Mouse (Mus musculus) megakaryocyte, embryonic 14.5 days (primary cell): Measurements from ENCODE around the gene Zcwpw1. TPM values are rescaled to one million over a fixed set of nuclear protein-coding genes. Genes with fewer than 3 reads are reported as not detected.

ENCODE experiments used
- H3K27me3 ChIP-seq: replicated peaks from 2 replicates; pipeline ENCODE3; 2012; ENCODE audit warnings: inconsistent platforms
- H3K36me3 ChIP-seq: replicated peaks from 2 replicates; pipeline ENCODE3; 2012; ENCODE audit warnings: low read length, inconsistent platforms, mixed read lengths
- H3K4me1 ChIP-seq: 2 replicates; pipeline ENCODE4 v1.6.1; 2012; ENCODE audit warnings: inconsistent platforms
- H3K4me3 ChIP-seq: replicated peaks from 2 replicates; pipeline ENCODE3; 2012; ENCODE audit warnings: moderate library complexity, mild to moderate bottlenecking, inconsistent platforms
- H3K9me3 ChIP-seq: 2 replicates; pipeline ENCODE4 v1.6.1; 2012; ENCODE audit warnings: inconsistent platforms
- FLI1 ChIP-seq: IDR thresholded peaks from 2 replicates; pipeline ENCODE4 v1.6.1; 2012; ENCODE audit warnings: low read length, inconsistent platforms, mixed read lengths
- GATA1 ChIP-seq: IDR thresholded peaks from 3 replicates; pipeline ENCODE4 v1.6.1; 2012; ENCODE audit warnings: mixed read lengths, low read length, inconsistent platforms, borderline replicate concordance
- polyA plus RNA-seq: library from polyadenylated mRNA; stranded (reverse); fragments of >175 nt; gene quantifications from 2 replicates; pipeline ENCODE4 v1.2.3, GENCODE M21; 2012; ENCODE audit warnings: low replicate concordance; ENCODE audit not compliant: insufficient read depth

Zcwpw1 gene
- polyA plus RNA-seq = 0.70 TPM in 1 of 2 replicates, not detected in the other

- H3K4me3 ChIP-seq = peak within 1 kb of the TSS; percentile 95
- no peaks in the 10 kb centered on the region for H3K27me3 ChIP-seq
- no peak for TF ChIP-seq FLI1
- TF ChIP-seq GATA1 = peak; percentile 48; the same call in 1 of the 3 replicates
- H3K4me1 ChIP-seq = peaks cover 38% of the 10 kb centered on the region
- no peaks in the 10 kb centered on the region for H3K9me3 ChIP-seq
- H3K36me3 ChIP-seq = peaks cover 28% of the 10 kb centered on the region
These were observed at the start of gene Zcwpw1, which contains the start of gene Mepce for GRCm38 (mm10) chr5:137787151-137787928. Gene Zcwpw1, plus strand, starts transcription at chr5:137787798. Gene Mepce, minus strand, starts transcription at chr5:137787655.

- Histone ChIP-seq H3K4me3 (peak overlapping the region; percentile 64), H3K9me3 (no peaks in the 10 kb centered on the region), H3K36me3 (peaks cover 24% of the 10 kb centered on the region), H3K27me3 (peaks cover 16% of the 10 kb centered on the region), H3K4me1 (peaks cover 69% of the 10 kb centered on the region)
- TF ChIP-seq FLI1 (no peak), GATA1 (no peak)
These were observed 49.1 kb upstream of the Zcwpw1 start for GRCm38 (mm10) chr5:137738516-137738915.

DNA sequence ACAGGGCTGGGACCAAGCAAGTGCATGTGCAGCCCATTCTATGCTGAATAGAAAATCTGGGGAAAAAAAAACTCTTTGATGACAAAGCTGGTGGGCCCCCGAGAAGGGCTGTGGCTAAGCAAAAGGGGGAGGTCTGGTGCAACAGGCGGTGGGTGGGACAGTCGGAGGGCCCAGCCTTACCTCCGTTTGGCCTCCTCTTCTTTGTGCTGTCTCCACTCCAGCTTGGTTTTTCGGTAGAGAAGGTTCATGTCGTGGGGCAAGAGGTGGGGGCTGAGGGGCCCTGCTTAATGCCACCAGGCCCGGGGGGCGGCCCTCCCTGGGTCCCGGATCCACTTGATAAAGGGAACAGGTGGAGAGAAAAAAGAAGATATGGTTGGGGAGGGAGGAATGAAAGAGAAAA is 48.1 kb upstream of the Zcwpw1 start:
- TF ChIP-seq GATA1 (no peak), FLI1 (no peak)
- H3K36me3 ChIP-seq = peaks cover 20% of the 10 kb centered on the region
- H3K4me1 ChIP-seq = peaks cover 68% of the 10 kb centered on the region
- H3K4me3 ChIP-seq = no peak overlapping the region
- H3K27me3 ChIP-seq = peaks cover 10% of the 10 kb centered on the region
- no peaks in the 10 kb centered on the region for H3K9me3 ChIP-seq

- peaks cover 12% of the 10 kb centered on the region for H3K36me3 ChIP-seq
- peak overlapping the region; percentile 95 for H3K4me3 ChIP-seq
- H3K9me3 ChIP-seq = no peaks in the 10 kb centered on the region
- H3K4me1 ChIP-seq = peaks cover 69% of the 10 kb centered on the region
- H3K27me3 ChIP-seq = peaks cover 3% of the 10 kb centered on the region
- TF ChIP-seq GATA1 (no peak), FLI1 (no peak)
These were observed 47.1 kb upstream of the Zcwpw1 start for GRCm38 (mm10) chr5:137740506-137740905.

DNA sequence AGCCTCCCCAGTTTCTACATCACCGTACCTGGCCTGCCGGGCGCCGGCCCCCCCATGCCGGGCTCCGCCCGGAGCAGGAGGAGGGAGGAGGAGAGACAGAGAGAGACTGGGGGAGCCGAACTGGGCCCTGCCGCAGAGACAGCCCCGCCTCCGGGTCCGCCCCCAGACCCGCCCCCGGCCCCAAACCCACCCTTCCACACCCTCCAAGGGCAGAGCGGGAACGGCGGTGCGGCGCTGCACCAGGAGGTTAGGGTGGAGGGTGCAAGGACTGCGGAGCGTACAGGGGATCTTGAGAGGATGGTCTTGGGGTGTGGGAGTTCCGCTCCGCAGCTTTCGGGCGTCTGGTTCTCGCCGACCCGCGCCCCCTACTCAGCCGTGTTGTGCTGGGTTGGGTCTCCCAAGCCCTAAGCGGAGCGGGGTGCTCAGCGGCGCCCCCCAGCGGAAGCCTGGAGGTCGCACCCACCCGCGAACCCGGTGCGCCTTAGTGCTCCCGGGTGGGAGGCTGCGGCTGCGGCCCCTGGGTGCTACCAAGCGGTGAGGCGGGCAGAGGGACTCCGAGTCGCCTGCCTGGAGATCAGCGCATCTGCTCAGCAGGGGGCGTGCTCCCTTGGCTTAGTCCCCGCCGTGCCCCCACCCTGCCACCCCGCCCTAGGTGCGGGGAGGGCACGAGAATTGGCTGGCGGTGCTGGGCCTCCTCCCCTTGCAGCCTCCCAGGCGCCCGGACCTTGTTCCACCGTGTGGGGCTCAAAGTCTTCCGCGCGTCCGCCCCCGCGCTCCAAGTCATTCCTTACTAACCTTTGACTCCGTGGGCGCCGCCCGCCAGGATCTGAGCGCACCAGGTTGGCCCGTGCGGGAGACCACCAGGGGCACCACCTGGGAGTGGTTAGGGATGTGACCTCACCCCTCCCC is 46.3 kb upstream of the Zcwpw1 start, which contains the start of gene Nyap1:
Gene Nyap1, minus strand, starts transcription at position 585 of the 909 bp plus-strand sequence.
- H3K4me3 ChIP-seq = peak within 1 kb of the TSS; percentile 95
- peaks cover 5% of the 10 kb centered on the region for H3K36me3 ChIP-seq
- no peaks in the 10 kb centered on the region for H3K9me3 ChIP-seq
- no peaks in the 10 kb centered on the region for H3K27me3 ChIP-seq
- no peak for TF ChIP-seq GATA1
- no peak for TF ChIP-seq FLI1
- peaks cover 71% of the 10 kb centered on the region for H3K4me1 ChIP-seq

- H3K4me1 ChIP-seq = peaks cover 71% of the 10 kb centered on the region
- H3K4me3 ChIP-seq = peak overlapping the region; percentile 95
- peaks cover 5% of the 10 kb centered on the region for H3K36me3 ChIP-seq
- no peaks in the 10 kb centered on the region for H3K9me3 ChIP-seq
- TF ChIP-seq FLI1 (no peak), GATA1 (no peak)
- H3K27me3 ChIP-seq = no peaks in the 10 kb centered on the region
These were observed 45.5 kb upstream of the Zcwpw1 start for GRCm38 (mm10) chr5:137742048-137742447.

DNA sequence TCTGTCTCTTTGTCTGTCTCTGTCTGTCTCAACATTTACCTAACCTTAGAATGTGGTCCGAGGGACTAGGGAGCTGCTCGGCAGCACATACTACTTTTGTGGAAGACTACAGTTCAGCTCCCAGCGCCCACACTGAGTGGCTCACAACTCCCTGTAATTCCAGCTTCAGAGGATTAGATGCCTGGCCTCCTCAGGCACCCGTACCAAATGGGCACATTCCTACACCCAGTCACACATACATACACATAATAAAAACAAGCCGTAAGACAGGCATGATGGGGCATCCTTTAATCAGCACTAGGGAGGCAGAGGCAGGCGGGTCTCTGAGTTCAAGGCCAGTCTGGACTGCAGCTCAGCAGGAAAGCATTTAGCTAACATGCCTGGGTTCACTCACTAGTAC is 44.8 kb upstream of the Zcwpw1 start:
- no peaks in the 10 kb centered on the region for H3K27me3 ChIP-seq
- no peak overlapping the region for H3K4me3 ChIP-seq

GRCm38 (mm10) chr5:137744197-137744596 is 43.4 kb upstream of the Zcwpw1 start:
- Histone ChIP-seq H3K4me1 (peaks cover 69% of the 10 kb centered on the region), H3K9me3 (no peaks in the 10 kb centered on the region)
- TF ChIP-seq FLI1 (no peak), GATA1 (no peak)

More for the DNA sequence above, 44.8 kb upstream of the Zcwpw1 start:
- Histone ChIP-seq H3K9me3 (no peaks in the 10 kb centered on the region), H3K4me1 (peaks cover 71% of the 10 kb centered on the region), H3K36me3 (peaks cover 7% of the 10 kb centered on the region)
- no peak for TF ChIP-seq GATA1
- no peak for TF ChIP-seq FLI1

More at GRCm38 (mm10) chr5:137744197-137744596, 43.4 kb upstream of the Zcwpw1 start:
- H3K4me3 ChIP-seq = peak overlapping the region; percentile 7
- no peaks in the 10 kb centered on the region for H3K27me3 ChIP-seq
- H3K36me3 ChIP-seq = peaks cover 12% of the 10 kb centered on the region
